Mouse (Mus musculus) urinary bladder, adult 2 months (tissue): ENCODE measurements around the gene Rgs14. TPM values are rescaled to one million over a fixed set of nuclear protein-coding genes. Genes with fewer than 3 reads are reported as not detected.
A peak's percentile ranks its signal among the peaks of the same experiment; 100 is the strongest.

Experiments
- DNase-seq: peaks from one replicate; pipeline ENCODE4 v3.0.0; 2022; ENCODE audit warnings: low spot score
- polyA plus RNA-seq: library from polyadenylated mRNA; depleted of rRNA; stranded (reverse); fragments of >200 nt; gene quantifications from 2 replicates; pipeline ENCODE4 v1.2.3, GENCODE M21; 2012; rRNA removed

Gene Rgs14
- 2.0 and 2.7 TPM in 2 replicates for polyA plus RNA-seq

DNA sequence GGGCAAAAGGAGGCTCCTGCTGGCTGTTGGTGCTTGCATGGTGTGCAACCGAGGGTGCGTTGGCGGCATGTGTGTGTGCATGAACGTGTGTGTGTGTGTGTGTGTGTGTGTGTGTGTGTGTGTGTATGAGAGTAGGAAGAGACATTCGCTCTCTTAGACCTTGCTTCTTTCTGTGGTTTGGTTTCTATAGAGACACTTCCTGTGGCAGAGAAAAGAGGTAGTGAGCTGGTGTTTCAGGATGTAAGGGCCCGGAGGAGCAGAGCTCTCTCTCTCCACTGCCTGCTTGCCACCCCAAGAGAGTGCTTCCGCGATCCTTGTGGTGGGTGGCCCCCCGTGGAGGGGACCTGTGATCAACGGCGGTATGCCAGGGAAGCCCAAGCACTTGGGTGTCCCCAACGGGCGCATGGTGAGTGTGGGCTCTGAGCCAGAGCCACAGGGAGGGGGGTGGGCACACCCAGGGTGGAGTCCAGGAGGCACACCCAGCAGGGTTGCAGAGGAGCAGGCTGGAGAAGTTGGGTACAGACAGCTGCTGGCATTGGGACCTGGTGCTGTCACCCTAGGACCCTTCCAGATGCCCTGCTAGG is at the start of gene Rgs14:
TSS of gene Rgs14 (plus strand) at position 202 of the 584 bp plus-strand sequence.
- no peak for DNase-seq

GRCm38 (mm10) chr13:55319931-55320533 is 49.5 kb upstream of the Rgs14 start, which contains the start of gene Prelid1:
Gene Prelid1 (plus strand): TSS chr13:55320500.
- DNase-seq = no peak

- DNase-seq = peak; percentile 81
Observed at GRCm38 (mm10) chr13:55321434-55322129, 48.0 kb upstream of the Rgs14 start, which contains the start of gene Rab24. Gene Rab24 (minus strand): TSS chr13:55321946.

GRCm38 (mm10) chr13:55322130-55322825 is 47.3 kb upstream of the Rgs14 start:
- no peak for DNase-seq

- no peak for DNase-seq
Observed at GRCm38 (mm10) chr13:55325596-55325995, 43.9 kb upstream of the Rgs14 start.

- DNase-seq = no peak
Observed at GRCm38 (mm10) chr13:55327169-55327568, 42.4 kb upstream of the Rgs14 start.

DNA sequence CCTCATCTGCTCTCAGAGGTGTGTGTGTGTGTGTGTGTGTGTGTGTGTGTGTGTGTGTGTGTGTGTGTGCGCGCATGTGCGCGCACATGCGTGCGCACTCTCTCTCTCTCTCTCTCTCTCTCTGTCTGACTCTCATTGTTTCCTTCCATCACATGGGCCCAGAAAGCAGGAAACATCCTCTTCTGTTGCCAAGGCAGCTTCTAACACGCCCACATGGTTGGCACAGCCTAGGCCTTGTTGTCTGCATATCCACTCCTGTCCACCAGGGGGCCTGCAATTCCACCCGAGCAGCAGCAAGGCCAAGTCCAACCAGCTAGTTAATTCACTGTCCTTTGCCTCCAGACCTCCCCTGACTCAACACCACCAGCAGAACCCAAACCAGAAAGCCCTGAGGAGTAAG is 41.9 kb upstream of the Rgs14 start:
- DNase-seq = peak; percentile 65

GRCm38 (mm10) chr13:55328171-55328570 is 41.4 kb upstream of the Rgs14 start:
- no peak for DNase-seq

GRCm38 (mm10) chr13:55328641-55329040 is 40.9 kb upstream of the Rgs14 start:
- DNase-seq = no peak

- no peak for DNase-seq
Observed at GRCm38 (mm10) chr13:55329109-55329682, 40.3 kb upstream of the Rgs14 start.

DNA sequence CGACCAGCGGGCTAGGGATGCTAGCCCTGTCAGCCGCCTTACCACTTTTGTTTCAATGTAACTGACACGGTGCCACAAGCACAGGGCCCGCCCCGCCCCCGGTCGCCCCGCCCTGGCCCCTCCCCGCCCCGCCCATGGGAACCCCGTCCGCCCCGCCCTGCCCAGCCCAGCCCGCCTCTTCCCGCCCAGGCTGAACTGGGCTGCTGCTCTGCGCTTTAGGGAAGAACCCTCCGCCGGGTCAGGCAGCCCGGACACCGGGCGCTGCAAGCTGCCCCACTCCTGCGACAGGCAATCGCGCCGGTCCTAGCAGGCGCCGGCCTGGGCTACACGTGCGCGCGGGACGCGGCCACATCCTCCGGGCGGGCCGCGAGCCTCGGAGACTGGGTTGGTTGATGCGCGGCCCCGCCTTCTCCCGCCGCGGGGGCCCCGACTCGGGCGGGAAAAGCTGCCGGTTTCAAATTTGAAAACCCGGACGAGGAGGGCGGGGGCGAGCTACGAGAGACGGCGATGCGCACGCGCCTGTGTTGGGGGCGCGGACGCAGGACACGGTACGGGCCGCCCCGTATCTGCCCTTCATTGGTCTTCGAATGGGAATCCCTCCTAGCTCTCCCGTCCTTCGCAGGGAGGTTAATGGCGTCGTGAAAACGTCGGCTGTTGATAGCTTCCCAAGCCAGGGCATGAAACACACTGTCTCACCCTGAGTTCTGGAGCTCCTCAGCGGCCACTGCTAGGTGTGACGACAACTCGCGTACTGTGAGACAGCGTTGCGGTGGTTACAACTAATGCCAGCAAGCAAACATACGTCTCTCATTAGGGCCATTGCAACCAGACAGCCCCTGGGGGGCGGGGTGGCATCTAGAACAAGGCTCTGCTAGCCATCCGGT is 39.6 kb upstream of the Rgs14 start, which contains the start of gene Mxd3:
TSS of gene Mxd3 (minus strand) at position 141 of the 884 bp plus-strand sequence.
- DNase-seq = peak; percentile 82

DNA sequence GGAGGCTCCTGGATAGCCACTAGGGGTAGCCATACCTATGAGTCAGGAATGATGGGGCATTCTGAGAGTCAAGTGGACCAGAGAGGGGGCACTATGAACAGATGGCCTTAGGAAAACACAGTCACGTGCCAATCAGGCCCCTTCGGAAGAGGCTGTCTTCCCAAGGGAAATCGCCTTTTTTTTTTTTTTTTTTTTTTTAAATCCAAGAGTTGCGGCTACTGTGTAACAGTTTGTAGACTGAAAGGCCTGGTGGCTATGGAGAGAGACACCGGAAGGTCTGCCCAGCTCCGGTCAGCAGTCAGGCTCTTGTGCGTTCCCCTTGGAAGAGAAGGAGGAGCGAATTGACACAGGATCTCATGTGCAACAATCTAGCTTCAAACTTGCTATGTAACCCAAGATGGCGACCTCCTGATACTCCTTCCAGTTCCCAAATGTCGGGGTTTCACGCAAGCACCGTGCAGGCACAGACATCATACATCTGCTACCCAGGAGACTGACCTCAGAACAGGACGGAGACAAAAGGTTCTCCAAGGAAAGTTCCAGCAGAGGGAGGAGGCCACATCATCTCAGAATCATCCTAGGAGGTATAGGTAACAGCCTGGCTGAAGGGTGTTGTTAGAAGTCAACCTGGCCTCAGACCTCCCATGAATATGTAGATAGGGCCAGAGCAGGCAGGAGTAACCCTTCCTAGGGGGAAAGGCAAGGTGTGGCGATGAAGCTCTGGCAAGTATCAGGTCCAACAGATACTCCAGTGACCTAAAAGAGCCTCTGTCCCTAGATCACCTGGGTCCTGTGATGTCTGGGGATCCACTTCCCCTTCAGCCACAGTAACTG is 38.7 kb upstream of the Rgs14 start:
- no peak for DNase-seq

GRCm38 (mm10) chr13:55332331-55332730 is 37.2 kb upstream of the Rgs14 start:
- DNase-seq = no peak

- DNase-seq = no peak
Observed at GRCm38 (mm10) chr13:55335701-55336100, 33.8 kb upstream of the Rgs14 start.

GRCm38 (mm10) chr13:55337341-55337975 is 32.1 kb upstream of the Rgs14 start:
- no peak for DNase-seq

- DNase-seq = no peak
Observed at GRCm38 (mm10) chr13:55338131-55339054, 31.1 kb upstream of the Rgs14 start.

GRCm38 (mm10) chr13:55339259-55339658 is 30.3 kb upstream of the Rgs14 start:
- no peak for DNase-seq

DNA sequence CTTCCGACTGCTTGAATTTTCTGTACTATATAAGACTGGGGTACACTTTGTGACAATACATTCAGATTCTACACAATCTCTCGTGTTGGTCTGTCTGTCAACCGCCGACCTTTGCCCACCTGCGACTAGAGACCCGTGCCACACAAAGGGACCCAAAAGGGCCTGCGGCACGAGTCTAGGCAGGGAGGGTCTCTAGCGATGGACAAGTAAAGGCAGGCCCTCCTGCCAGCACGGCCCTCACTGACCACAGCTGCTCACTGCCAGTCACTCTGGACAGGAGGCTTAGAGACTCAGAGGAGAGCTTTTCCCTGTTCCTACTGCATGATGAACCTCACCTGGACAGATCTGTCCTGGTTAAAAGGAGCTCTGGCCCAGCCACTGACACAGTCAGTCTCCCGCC is 27.1 kb upstream of the Rgs14 start:
- no peak for DNase-seq
